Mouse (Mus musculus) frontal cortex, postnatal 25 days (tissue): ENCODE measurements around the gene Mov10.
"Not testable (repeated sequence)": the region's sequence is repeated elsewhere in the genome, so short reads cannot be mapped to it uniquely, and the experiment has no call there.

ENCODE experiments used
- DNase-seq, 2 experiments: peaks; one replicate each; pipeline ENCODE4 v3.0.0; 2022; ENCODE audit warnings: low spot score in 2 of 2

The Mov10 gene

DNA sequence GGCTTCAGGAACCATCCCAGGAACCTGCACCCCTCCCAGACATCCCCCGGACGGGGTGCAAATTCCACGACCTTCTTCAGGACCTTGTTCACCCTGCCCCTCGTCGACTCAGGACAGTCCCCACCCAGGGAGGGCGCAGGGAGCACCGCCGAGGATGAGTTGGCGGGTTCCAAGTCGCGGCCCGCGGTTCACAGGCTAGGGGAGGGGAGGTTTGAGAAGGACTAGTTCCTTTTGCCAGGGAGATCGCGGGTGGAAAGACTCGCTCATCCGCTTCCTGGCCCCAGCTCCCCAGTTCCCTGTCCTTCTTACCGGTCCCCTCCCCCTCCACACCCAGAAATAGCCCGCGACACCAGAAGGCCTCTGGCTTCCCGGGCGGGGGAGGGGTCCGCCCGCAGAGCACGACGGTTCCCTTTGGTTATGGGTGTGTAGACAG, 36.9 kb downstream of the Mov10 start, which contains the start of gene Fam19a3:
Gene Fam19a3 (minus strand): TSS at position 370 of the 433 bp plus-strand sequence.
- no peak for DNase-seq

DNA sequence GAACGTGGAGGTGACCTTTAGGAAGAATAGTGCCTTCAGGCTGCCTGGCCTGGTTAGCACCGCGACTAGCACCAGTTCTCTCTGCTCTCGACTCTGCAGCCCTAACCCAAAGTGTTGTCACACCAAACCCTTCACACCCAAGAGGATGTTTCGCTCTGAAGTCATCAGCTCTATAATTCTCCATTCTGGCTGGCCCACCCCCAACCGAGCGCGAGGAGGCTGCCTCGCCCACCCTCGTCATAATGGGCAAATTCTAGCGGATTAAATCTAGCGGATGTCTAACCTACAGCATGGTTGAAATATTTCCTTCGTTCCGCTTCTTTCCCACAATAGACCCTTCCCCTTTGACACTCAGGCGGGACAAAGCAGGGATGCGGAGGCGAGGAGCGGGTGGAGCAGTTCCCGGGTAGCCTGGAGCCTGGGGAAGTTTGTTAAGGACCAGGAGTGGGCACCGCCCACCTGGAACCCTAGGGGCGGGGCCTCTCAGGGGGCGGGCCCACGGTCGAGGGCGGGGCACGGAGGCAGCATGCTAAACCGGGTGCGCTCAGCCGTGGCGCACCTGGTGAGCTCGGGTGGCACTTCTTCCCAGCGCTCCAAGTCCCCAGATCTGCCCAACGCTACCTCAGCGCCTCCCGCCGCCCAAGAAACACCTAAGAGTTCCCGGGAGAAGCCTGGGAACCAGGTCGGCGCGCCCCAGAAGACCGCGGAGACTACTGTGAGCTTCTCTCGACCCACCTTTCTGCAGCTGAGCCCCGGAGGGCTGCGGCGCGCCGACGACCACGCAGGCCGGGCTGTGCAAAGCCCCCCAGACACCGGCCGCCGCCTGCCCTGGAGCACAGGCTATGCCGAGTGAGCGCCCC, 37.6 kb downstream of the Mov10 start, which contains the start of gene Ppm1j:
Gene Ppm1j (plus strand): TSS at position 496 of the 860 bp plus-strand sequence.
- no peak for DNase-seq

DNA sequence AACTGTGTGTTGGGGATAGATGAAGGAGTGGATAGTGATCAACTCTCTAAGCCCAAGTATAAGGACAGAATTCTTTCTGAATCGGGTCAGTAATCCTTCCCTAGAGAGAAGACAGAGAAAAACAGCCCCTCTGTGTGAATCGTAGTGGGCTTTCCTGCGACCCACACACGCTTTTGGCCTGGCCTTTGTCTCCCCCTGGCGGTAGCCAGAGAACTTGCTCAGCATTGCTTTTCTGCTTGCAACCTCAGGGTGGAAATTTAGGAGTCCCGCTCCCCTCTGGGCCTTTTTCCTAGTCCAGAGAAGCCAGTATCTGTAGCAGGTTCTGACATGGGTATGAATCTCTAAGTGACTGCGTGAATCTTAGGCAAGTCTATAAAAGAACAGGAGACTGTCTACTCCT, 38.4 kb downstream of the Mov10 start:
- DNase-seq = no peak

DNA sequence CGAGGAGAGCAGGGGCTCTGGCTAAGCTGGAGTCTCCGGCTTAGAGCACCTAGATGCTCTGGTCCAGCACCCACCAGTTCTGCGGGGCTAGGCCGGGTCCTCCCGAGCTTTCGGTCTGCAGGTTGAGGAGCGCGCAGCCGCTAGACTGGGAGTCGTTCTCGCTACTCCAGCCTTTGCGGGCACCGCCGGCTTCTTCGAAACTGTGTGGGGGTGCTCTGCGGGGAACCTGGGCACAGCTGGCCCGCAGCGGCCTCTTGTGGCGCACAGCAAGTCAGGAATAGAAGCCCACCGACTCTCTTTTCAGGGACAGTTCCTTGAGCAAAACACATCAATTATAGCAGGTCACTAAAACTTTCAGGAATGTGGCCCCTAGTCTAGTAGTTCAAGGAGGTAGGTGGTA, 41.0 kb downstream of the Mov10 start:
- no peak for DNase-seq

DNA sequence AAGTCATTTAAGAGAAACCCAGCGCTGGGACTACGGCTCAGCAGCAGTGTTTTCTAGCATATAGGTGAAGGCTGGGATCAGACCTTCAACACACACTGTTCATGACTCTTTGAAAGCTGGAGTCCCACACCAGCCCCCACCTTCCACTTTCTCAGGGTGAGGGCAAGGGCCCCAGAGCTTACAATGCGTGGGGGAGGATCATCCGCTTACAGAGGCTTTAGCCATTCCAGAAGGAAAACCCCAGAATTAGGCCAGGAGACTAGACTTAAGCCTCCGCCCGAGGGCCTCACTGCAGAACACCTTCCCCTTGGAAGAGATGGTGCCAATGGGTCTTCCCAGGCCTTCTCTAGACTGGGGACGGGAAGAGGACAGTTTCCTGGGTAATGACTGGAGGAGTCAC, 45.1 kb downstream of the Mov10 start:
- DNase-seq = no peak

DNA sequence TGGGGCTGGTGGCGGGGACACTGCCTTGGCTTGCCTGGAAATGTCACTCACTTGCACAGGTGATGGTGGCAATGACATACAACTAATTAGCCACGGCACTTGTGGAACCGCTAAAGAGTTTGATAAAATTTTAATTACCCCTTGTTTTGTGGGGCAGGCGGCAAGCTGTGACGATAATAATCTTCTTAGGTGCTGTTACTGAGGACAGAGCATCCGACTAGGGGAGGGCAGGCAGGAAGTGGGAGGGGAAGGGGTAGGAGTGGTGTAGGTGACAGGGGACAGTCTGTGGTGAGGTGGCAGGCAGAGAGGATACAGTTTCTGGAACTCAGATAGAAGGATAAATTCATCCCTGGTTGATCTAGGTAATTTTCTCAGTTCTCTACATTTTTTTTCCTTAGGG, 46.9 kb downstream of the Mov10 start:
- no peak for DNase-seq

DNA sequence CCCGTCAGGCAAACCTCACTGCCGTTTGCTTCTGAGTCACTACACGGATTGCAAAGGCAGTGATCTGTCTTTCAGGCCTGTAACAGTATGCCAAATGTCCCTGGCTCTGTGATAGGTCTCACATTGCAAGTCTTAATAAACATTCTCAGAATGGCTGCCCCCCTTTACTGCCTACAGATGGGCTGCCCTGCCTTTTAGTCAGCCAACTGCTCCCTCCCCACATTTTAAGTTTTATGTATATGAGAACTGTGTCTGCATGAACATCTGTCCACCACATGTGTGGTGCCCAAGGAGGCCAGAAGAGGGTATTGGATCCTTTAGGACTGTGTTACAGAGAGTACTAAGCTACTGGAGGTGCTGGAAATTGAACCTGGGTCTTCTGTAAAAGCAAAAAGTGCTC, 47.4 kb downstream of the Mov10 start:
- no peak for DNase-seq

DNA sequence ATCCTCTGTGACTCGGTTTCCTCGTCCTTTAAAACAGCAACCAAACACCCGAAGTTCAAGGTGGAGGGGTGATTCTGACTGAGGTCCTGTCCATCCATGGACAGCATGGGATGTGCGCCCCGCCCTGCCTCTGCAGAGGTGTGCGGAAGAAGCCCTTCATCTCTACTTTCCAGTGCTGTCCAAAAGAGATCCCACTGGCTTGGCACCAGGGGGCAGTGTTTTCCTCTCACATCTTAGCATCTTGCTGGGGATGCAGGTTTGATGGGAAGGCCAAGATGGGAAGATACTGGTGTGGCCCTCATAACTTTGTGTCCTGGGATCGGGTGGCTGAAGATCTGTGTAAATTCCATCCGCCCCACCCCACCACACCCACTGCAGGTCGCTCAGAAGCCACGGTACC, 48.3 kb downstream of the Mov10 start:
- no peak for DNase-seq

DNA sequence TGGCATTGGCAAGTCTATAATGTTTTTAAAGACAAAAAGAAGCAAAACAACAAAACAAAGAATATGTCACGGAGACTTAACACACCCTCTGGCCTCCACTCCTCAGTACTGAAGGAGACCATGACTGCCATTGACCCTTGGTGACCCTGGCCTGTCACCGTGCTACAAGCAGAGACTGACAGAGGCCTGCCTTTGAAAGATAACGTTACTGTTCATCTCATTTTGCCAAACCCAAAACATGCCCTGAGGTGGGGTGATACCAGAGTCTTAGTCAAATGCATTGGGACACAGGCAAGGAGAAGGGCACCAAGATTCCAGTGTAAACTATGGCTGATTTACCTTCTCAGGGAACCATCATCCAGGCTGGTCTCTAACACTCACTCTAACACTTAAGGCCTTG, 49.2 kb downstream of the Mov10 start:
- no peak for DNase-seq

DNA sequence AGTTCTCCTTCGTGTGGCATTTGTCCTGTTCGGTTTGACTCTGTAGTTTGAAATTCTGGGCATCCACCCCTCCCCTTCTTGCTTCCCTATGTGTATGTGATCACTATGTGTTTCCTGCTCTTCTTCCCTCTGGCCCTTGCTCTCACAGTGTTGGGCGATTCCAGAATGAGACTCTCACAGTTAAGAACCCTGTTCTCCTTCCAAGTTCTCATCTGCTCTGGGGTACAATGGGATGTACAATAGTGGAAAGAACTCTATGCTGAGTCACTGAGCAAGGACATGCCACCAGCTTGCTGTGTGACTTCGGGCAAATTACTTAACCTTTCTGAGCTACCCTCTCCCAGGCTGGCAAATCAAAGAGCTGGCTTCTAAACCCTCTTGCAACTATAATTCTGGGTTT, 50.6 kb downstream of the Mov10 start:
- no peak for DNase-seq

DNA sequence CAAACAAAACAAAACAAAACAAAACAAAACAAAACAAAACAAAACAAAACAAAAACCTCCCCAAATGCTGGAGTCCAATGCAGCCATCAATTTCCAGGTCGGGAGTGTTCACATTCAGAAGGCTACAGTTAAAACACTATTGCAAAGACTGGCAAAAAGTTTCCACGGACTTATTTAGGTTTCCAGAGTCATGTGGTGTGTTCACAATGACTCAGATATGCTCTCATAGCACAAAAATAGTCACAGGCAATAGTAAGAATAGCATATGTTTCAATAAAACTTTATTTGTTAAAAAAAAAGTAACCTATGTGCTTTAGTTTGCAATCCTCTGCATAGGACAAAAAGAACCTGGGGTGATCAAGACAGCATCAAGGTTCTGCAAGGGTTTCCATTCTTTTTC, 51.2 kb downstream of the Mov10 start:
- no peak for DNase-seq

DNA sequence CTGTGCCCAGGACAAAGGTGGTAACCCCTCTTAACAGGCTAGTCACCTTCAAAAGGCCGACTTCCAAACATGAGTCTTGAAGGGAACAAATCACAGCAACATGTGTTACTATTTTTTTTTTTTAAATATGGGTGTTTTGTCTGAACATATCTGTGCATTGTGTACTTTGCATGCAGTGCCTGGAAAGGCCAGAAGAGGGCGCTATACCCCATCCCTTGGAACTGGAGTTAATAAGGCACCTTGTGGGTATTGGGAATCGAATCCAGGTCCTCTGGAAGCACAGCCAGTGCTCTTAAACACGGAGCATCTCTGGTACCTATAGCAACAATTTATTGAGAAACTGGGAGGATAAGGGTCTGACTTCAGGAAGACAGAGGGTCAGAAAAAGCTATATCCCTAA, 53.3 kb downstream of the Mov10 start:
- DNase-seq = no peak

DNA sequence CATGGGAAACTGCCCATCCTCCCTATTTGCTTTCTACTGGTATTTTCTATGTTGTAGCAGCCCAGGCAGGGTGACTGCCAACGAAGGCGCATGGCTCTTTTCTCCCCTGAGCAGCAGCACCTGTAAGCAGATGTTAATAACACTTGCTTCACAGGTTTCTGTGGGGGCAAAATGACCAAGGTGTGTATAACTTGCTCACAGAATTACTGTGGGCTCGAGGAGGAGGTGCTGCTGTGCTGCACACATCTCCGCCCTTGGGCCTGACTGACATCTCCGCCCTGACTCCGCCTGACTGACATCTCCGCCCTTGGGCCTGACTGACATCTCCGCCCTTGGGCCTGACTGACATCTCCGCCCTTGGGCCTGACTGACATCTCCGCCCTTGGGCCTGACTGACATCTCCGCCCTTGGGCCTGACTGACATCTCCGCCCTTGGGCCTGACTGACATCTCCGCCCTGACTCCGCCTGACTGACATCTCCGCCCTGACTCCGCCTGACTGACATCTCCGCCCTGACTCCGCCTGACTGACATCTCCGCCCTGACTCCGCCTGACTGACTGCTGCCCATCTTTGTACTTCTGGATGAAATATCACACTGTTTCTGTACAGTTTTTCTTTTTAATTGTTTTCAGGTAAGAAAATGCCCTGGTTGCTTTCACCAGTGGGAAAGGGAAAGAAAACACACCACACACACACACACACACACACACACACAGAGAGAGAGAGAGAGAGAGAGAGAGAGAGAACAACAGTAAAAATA, 56.1 kb downstream of the Mov10 start:
- DNase-seq = not testable (repeated sequence)

DNA sequence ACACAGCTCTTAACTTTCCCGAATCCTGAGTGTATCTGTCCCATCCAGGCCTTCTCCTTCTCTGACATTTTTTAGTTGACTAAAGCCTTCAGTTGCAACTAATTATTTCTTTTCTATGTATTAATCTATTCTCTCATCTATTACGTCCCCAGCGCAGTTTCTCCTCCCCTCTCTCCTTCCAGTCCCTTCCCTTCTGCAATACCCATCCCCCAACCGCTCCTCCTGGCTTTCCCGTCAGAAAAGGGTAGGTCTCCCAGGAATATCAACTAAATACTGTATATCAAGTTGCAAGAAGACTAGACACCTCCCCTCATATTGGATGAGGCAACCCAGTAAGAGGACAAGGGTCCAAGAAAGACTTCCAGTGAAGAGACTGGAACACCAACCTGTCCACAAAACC, 59.5 kb downstream of the Mov10 start:
- DNase-seq = no peak

DNA sequence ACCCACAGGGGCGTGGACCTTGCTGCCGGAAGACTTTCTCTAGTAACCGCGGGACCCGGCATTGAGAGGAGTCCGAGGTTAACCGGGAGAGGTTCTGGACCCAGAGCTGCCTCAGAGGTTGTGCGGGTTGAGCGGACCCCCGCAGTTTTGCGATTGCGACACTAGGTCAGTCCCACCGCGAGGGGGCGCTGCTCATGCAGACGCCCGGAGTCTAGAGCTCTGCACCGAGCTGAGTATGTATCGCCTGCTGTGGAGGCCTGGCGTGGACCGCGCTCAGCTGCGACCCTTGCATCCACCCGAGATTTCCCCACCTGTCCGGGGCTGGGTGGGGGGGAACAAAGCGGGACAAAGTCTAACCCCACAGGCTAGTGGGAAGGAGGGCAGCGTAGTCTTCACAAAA, 60.0 kb downstream of the Mov10 start:
- DNase-seq = peak in 1 of 2 experiments; percentile 27

DNA sequence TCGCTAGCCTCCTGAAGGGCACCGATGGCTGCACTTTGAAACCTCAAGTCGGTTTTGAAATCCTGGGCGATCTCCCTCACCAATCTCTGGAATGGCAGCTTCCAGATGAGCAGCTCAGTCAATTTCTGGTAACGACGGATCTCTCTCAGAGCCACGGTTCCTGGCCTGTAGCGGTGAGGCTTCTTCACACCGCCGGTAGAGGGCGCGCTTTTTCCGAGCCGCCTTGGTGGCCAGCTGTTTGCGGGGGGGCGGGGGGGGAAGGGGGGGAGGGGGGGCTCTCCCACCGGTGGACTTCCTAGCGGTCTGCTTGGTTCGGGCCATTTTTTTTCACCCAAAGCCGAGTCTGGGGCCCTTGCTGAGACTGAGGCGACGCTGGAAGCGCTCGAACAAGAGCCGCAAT, 65.5 kb downstream of the Mov10 start:
- not testable (repeated sequence) for DNase-seq
